Mouse (Mus musculus) erythroid progenitor cell, adult 5-6 weeks (primary cell): Measurements from ENCODE around the gene Lmx1b. TPM values are rescaled to one million over a fixed set of nuclear protein-coding genes. Genes with fewer than 3 reads are reported as not detected.
A peak's percentile ranks its signal among the peaks of the same experiment; 100 is the strongest.

Source experiments
- ATAC-seq: replicated peaks from 2 replicates; pipeline ENCODE4 v1.8.0; 2016; ENCODE audit warnings: moderate number of reproducible peaks, mild to moderate bottlenecking, moderate TSS enrichment, inconsistent platforms; ENCODE audit not compliant: poor library complexity, low FRiP score, severe bottlenecking
- total RNA-seq, 2 experiments: library from RNA; stranded (forward) in 1 of 2; stranded (reverse) in 1 of 2; fragments of 150-400 nt in 1 of 2; fragments of 186-747, 209-891 nt in 1 of 2; gene quantifications; 2 replicates each; pipeline versions ENCODE4 v1.2.3 to v1.2.4; 2015 to 2017; ENCODE audit warnings: low replicate concordance in 2 of 2

Lmx1b gene
- total RNA-seq, 2 experiments from 2014 or later: not detected

- no peak for ATAC-seq
Measured at GRCm38 (mm10) chr2:33589280-33589679, 51.0 kb downstream of the Lmx1b start.

GRCm38 (mm10) chr2:33584937-33585910, 55.1 kb downstream of the Lmx1b start:
- ATAC-seq: no peak

- ATAC-seq: no peak
Measured at GRCm38 (mm10) chr2:33583761-33584160, 56.5 kb downstream of the Lmx1b start.

- ATAC-seq: no peak
Measured at GRCm38 (mm10) chr2:33583317-33583716, 57.0 kb downstream of the Lmx1b start.

GRCm38 (mm10) chr2:33582457-33583060, 57.8 kb downstream of the Lmx1b start:
- ATAC-seq: no peak

- no peak for ATAC-seq
Measured at GRCm38 (mm10) chr2:33581866-33582265, 58.4 kb downstream of the Lmx1b start.

- no peak for ATAC-seq
Measured at GRCm38 (mm10) chr2:33581449-33581777, 58.9 kb downstream of the Lmx1b start.

GRCm38 (mm10) chr2:33580697-33581448, 59.4 kb downstream of the Lmx1b start:
- no peak for ATAC-seq

- no peak for ATAC-seq
Measured at GRCm38 (mm10) chr2:33575406-33575805, 64.9 kb downstream of the Lmx1b start.

GRCm38 (mm10) chr2:33573075-33573474, 67.2 kb downstream of the Lmx1b start:
- no peak for ATAC-seq

- ATAC-seq: no peak
Measured at GRCm38 (mm10) chr2:33571219-33571824, 69.0 kb downstream of the Lmx1b start.

GRCm38 (mm10) chr2:33569698-33570097, 70.6 kb downstream of the Lmx1b start:
- ATAC-seq: no peak

GRCm38 (mm10) chr2:33569240-33569639, 71.1 kb downstream of the Lmx1b start:
- no peak for ATAC-seq

GRCm38 (mm10) chr2:33565886-33566285, 74.4 kb downstream of the Lmx1b start:
- no peak for ATAC-seq

- ATAC-seq: no peak
Measured at GRCm38 (mm10) chr2:33564748-33565147, 75.6 kb downstream of the Lmx1b start.

GRCm38 (mm10) chr2:33559752-33560151, 80.6 kb downstream of the Lmx1b start:
- ATAC-seq: no peak

- ATAC-seq: no peak
Measured at GRCm38 (mm10) chr2:33559334-33559733, 81.0 kb downstream of the Lmx1b start.

- 0 out of 2 replicates have a peak, but pooled peaks have one; percentile 56 for ATAC-seq
Measured at GRCm38 (mm10) chr2:33558233-33558632, 82.1 kb downstream of the Lmx1b start.

- no peak for ATAC-seq
Measured at GRCm38 (mm10) chr2:33555573-33555972, 84.7 kb downstream of the Lmx1b start.

GRCm38 (mm10) chr2:33552672-33553071, 87.6 kb downstream of the Lmx1b start:
- ATAC-seq: no peak
